Mouse (Mus musculus) lung, adult 2 months (tissue): ENCODE measurements around the gene Esam. TPM values are rescaled to one million over a fixed set of nuclear protein-coding genes. Genes with fewer than 3 reads are reported as not detected.

ENCODE experiments used
- DNase-seq: peaks from one replicate; pipeline ENCODE4 v3.0.0; 2022
- H3K4me1 ChIP-seq: fragments of 200-500 bp; 2 replicates; pipeline ENCODE4 v1.6.1; 2011; ENCODE audit warnings: low read length; ENCODE audit not compliant: control insufficient read depth, insufficient read depth
- H3K4me3 ChIP-seq: fragments of 200-500 bp; replicated peaks from 2 replicates; pipeline ENCODE3; 2011; ENCODE audit warnings: low read depth, mild to moderate bottlenecking, control low read depth, low read length; ENCODE audit errors: extremely low read depth
- CTCF ChIP-seq: fragments of 200-500 bp; IDR thresholded peaks from 2 replicates; pipeline ENCODE4 v1.5.1; 2011; ENCODE audit warnings: mild to moderate bottlenecking, low read length, control low read depth; ENCODE audit not compliant: insufficient read depth
- POLR2A ChIP-seq: fragments of 200-500 bp; IDR thresholded peaks from 2 replicates; pipeline ENCODE4 v1.6.1; 2011; ENCODE audit warnings: low read depth, mild to moderate bottlenecking, control low read depth, low read length, borderline replicate concordance; ENCODE audit errors: extremely low read depth
- WGBS: fragments of 180-500 bp; shearing (Covaris S2); methylation state at CpG from one replicate; pipeline ENCODE4 v1.1.7; 2018; 5-methylcytosine and 5-hydroxymethylcytosine counted together
- polyA plus RNA-seq: library from polyadenylated mRNA; depleted of rRNA; stranded (reverse); fragments of >200 nt; gene quantifications from 2 replicates; pipeline ENCODE4 v1.2.3, GENCODE M21; 2012; rRNA removed

The Esam gene
- polyA plus RNA-seq = 229 and 240 TPM in 2 replicates

- Histone ChIP-seq H3K4me3 (peak within 1 kb of the TSS; percentile 86), H3K4me1 (peaks cover 10% of the 10 kb centered on the region)
- WGBS = 8% methylated on average over 41 of the region's 41 CpGs
- TF ChIP-seq POLR2A (peak; percentile 93; the same call in 1 of the 2 replicates), CTCF (no peak)
- peak; percentile 89 for DNase-seq
Observed at GRCm38 (mm10) chr9:37527396-37528224, at the start of gene Esam. Esam (plus strand) TSS chr9:37528078.

- no peak for DNase-seq
- 67% methylated on average over 5 of the region's 5 CpGs for WGBS
- Histone ChIP-seq H3K4me3 (no peak overlapping the region), H3K4me1 (peaks cover 1% of the 10 kb centered on the region; the same call in 1 of the 2 replicates)
- TF ChIP-seq POLR2A (no peak), CTCF (no peak)
Observed at GRCm38 (mm10) chr9:37485146-37485545, 42.7 kb upstream of the Esam start.

GRCm38 (mm10) chr9:37488041-37488440, 39.8 kb upstream of the Esam start:
- no peak for DNase-seq
- no peak for TF ChIP-seq POLR2A
- no peak for TF ChIP-seq CTCF
- H3K4me3 ChIP-seq = no peak overlapping the region
- WGBS = 53% methylated on average over 4 of the region's 4 CpGs
- H3K4me1 ChIP-seq = peaks cover 3% of the 10 kb centered on the region; the same call in 1 of the 2 replicates

- WGBS = under 1% methylated on average over 44 of the region's 44 CpGs
- TF ChIP-seq CTCF (no peak), POLR2A (peak; percentile 76)
- DNase-seq = peak; percentile 93
- H3K4me3 ChIP-seq = peak within 1 kb of the TSS; percentile 85
- H3K4me1 ChIP-seq = peaks cover 3% of the 10 kb centered on the region; the same call in 1 of the 2 replicates
Observed at GRCm38 (mm10) chr9:37488611-37489396, 39.1 kb upstream of the Esam start, which contains the start of gene Msantd2. Msantd2 (plus strand) TSS chr9:37489319.

- Histone ChIP-seq H3K4me1 (peaks cover 3% of the 10 kb centered on the region; the same call in 1 of the 2 replicates), H3K4me3 (peak overlapping the region; percentile 85)
- under 1% methylated on average over 75 of the region's 75 CpGs for WGBS
- DNase-seq = peak; percentile 45
- TF ChIP-seq CTCF = no peak
- TF ChIP-seq POLR2A = no peak
Observed at GRCm38 (mm10) chr9:37489446-37490120, 38.3 kb upstream of the Esam start.

GRCm38 (mm10) chr9:37495761-37496160, 32.1 kb upstream of the Esam start:
- 52% methylated on average over 3 of the region's 3 CpGs for WGBS
- no peak for DNase-seq
- no peak overlapping the region for H3K4me3 ChIP-seq
- peaks cover 5% of the 10 kb centered on the region; the same call in 1 of the 2 replicates for H3K4me1 ChIP-seq
- TF ChIP-seq CTCF (no peak), POLR2A (no peak)

DNA sequence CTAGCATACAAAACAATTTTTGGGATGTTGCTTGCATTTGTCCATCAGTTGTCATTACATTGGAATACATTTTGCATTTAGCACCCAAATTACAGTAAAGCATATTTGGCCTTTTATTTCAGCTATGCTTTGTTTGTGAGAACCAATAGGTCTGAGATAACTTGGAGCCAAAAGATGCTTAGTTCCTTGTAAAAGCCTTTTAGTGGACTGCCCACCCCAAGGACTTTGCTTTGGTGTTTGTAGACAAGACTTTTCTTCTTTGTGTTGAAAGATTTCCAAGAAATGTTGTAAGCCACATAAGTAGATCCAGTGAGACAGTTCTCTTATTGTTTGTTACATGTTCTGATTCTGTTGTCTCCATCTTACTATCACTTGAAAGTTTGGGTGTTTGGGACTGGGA, 31.6 kb upstream of the Esam start:
- Histone ChIP-seq H3K4me1 (peaks cover 5% of the 10 kb centered on the region; the same call in 1 of the 2 replicates), H3K4me3 (no peak overlapping the region)
- TF ChIP-seq POLR2A = no peak
- TF ChIP-seq CTCF = no peak
- no peak for DNase-seq

- Histone ChIP-seq H3K4me3 (no peak overlapping the region), H3K4me1 (peaks cover 5% of the 10 kb centered on the region; the same call in 1 of the 2 replicates)
- TF ChIP-seq POLR2A = no peak
- no peak for TF ChIP-seq CTCF
- 89% methylated on average over 3 of the region's 3 CpGs for WGBS
- DNase-seq = no peak
Observed at GRCm38 (mm10) chr9:37500201-37500600, 27.7 kb upstream of the Esam start.

DNA sequence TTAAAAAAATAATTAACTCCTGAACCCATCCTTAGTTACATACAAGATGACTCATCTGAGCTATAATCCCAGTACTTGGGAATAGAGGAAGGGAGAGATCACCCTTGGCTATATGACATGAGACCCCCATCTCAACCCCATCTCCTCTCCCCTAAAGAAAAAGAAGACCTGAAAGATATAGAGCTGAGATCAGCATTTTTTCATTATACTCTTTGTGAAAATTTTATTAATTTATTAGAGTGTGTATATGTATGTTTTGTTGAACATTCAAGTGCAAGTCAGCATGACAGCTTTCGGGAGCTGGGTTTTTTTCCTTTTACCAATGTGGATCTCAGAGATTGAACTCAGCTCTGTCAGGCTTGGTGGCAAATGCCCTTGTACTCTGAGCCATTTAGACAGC, 26.7 kb upstream of the Esam start:
- no peak for TF ChIP-seq POLR2A
- TF ChIP-seq CTCF = no peak
- 91% methylated on average over 1 of the region's 1 CpGs for WGBS
- no peak for DNase-seq
- Histone ChIP-seq H3K4me1 (peaks cover 1% of the 10 kb centered on the region; the same call in 1 of the 2 replicates), H3K4me3 (no peak overlapping the region)

DNA sequence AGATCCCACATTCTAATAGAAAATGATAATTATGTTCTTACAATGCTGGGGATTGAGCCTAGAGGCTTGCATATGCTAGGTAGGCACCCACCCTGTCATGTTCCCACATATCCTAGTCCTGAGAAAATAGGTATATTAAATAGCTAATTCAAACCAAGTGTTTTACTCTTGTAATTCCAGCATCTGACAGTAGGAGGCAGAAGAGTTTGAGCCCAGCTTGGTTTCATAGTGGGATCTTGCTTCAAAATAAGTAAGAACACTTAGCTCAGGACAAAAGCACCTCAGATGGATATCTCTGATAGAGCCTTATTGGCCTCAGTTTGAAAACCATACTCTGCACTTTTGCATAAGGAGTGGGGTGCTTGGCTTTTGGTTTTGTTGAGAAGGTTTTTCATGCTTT, 23.5 kb upstream of the Esam start:
- Histone ChIP-seq H3K4me3 (no peak overlapping the region), H3K4me1 (no peaks in the 10 kb centered on the region)
- no peak for DNase-seq
- TF ChIP-seq CTCF (0 out of 2 replicates have a peak, but pooled peaks have one; percentile 3), POLR2A (no peak)
